Mouse (Mus musculus) hindbrain, embryonic 13.5 days (tissue): Measurements from ENCODE around the gene Gm9639. TPM values are rescaled to one million over a fixed set of nuclear protein-coding genes. Genes with fewer than 3 reads are reported as not detected.
"Not testable (repeated sequence)": the region's sequence is repeated elsewhere in the genome, so short reads cannot be mapped to it uniquely, and the experiment has no call there.

Source experiments
- ATAC-seq: fragments of 200-750 bp; cut with Nextera tagmentation; 2 replicates; pipeline ENCODE4 v1.8.0; 2017; ENCODE audit warnings: moderate TSS enrichment; ENCODE audit not compliant: low FRiP score
- H3K27ac ChIP-seq: fragments of 300-500 bp; sonication (generic); 2 replicates; pipeline ENCODE4 v1.5.1; 2015; ENCODE audit warnings: inconsistent platforms, mild to moderate bottlenecking, moderate library complexity
- H3K27me3 ChIP-seq: fragments of 300-500 bp; sonication (generic); 2 replicates; pipeline ENCODE4 v1.6.1; 2015; ENCODE audit warnings: mild to moderate bottlenecking, inconsistent platforms
- H3K36me3 ChIP-seq: fragments of 300-500 bp; sonication (generic); 2 replicates; pipeline ENCODE4 v1.6.1; 2015; ENCODE audit warnings: mild to moderate bottlenecking, inconsistent platforms
- H3K4me1 ChIP-seq: fragments of 300-500 bp; sonication (generic); replicated peaks from 2 replicates; pipeline ENCODE4 v1.6.1; 2015; ENCODE audit warnings: inconsistent platforms
- H3K4me2 ChIP-seq: fragments of 300-500 bp; sonication (generic); 2 replicates; pipeline ENCODE4 v1.6.1; 2015; ENCODE audit warnings: inconsistent platforms, mild to moderate bottlenecking, moderate library complexity
- H3K4me3 ChIP-seq: fragments of 300-500 bp; sonication (generic); 2 replicates; pipeline ENCODE4 v1.5.1; 2015; ENCODE audit warnings: mild to moderate bottlenecking, inconsistent platforms
- H3K9ac ChIP-seq: fragments of 300-500 bp; sonication (generic); 2 replicates; pipeline ENCODE4 v1.6.1; 2015; ENCODE audit warnings: mild to moderate bottlenecking, inconsistent platforms
- H3K9me3 ChIP-seq: fragments of 300-500 bp; sonication (generic); 2 replicates; pipeline ENCODE4 v1.6.1; 2016; ENCODE audit warnings: inconsistent platforms
- WGBS: fragments of 180-500 bp; shearing (Covaris S2); methylation state at CpG from one replicate; pipeline ENCODE4 v1.1.7; 2015; 5-methylcytosine and 5-hydroxymethylcytosine counted together
- polyA plus RNA-seq: library from polyadenylated mRNA; unstranded; fragments of >200 nt; fragmentation: Nextera tagmentation; extraction: Ambion mirVana; gene quantifications from 2 replicates; pipeline ENCODE4 v1.2.1, GENCODE M21; 2015

Gene Gm9639
- polyA plus RNA-seq, 1 experiment from 2014 or later, result not detected

DNA sequence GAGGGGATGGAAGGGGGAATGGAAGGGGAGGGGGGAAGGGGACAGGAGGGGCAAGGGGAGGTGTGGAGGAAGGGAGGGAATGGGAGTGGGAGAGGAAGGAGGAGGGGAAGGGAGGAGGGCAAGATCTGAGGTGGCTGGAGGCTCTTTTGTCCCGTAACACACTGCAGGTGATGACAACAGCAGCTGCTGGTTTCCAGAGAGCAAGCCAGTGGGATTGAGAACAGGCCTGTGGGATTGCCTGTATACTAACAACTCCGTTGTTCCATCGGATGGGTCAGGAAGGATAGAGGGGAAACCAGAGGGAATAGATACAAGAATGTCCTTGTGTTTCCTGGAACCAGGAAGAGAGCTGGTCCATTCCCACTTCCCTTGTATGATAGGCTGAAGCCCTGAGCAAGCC is 2.8 kb upstream of the Gm9639 start:
- Histone ChIP-seq H3K9ac (no peak overlapping the region), H3K4me3 (no peak overlapping the region), H3K4me2 (no peak overlapping the region), H3K27me3 (no peaks in the 10 kb centered on the region), H3K9me3 (no peaks in the 10 kb centered on the region), H3K4me1 (peaks cover 10% of the 10 kb centered on the region; the same call in 1 of the 2 replicates), H3K27ac (no peak overlapping the region), H3K36me3 (no peaks in the 10 kb centered on the region)
- 13% methylated on average over 3 of the region's 3 CpGs for WGBS
- no peak for ATAC-seq

DNA sequence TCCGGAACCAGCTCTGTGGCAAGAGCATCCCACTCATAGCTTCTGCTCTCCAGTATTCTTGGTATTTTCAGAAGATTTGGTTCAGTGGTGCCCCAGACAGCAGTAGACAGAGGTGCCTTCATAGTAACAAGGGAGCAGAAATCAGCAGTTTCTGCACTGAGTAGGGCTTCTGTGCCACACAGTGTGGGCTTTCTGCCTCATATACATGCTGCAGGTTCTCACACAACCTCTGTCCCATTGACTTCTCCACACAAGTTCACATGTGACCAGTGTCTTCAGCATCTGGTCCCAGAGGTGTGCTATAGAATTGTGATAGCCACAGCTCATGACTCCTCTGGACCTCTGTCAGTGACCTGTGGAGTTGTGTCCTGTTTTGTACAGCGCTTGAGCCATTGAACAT is 6.3 kb downstream of the Gm9639 start:
- ATAC-seq, result no peak
- H3K27me3 ChIP-seq, result no peaks in the 10 kb centered on the region
- H3K9ac ChIP-seq, result no peak overlapping the region
- no peaks in the 10 kb centered on the region for H3K4me1 ChIP-seq
- H3K9me3 ChIP-seq, result no peaks in the 10 kb centered on the region
- H3K4me3 ChIP-seq, result no peak overlapping the region
- 85% methylated on average over 2 of the region's 2 CpGs for WGBS
- H3K27ac ChIP-seq, result no peak overlapping the region
- no peak overlapping the region for H3K4me2 ChIP-seq
- H3K36me3 ChIP-seq, result no peaks in the 10 kb centered on the region

GRCm38 (mm10) chr10:77787876-77788275 is 7.0 kb downstream of the Gm9639 start, which contains the start of gene Gm7137:
Gm7137 (minus strand) TSS chr10:77788200.
- 80% methylated on average over 1 of the region's 1 CpGs for WGBS
- H3K4me3 ChIP-seq, H3K9ac ChIP-seq, H3K27ac ChIP-seq, ATAC-seq, H3K27me3 ChIP-seq, H3K4me2 ChIP-seq, H3K36me3 ChIP-seq, H3K9me3 ChIP-seq, H3K4me1 ChIP-seq: not testable (repeated sequence)

- not testable (repeated sequence) for H3K27me3 ChIP-seq, H3K9me3 ChIP-seq, ATAC-seq, H3K27ac ChIP-seq, H3K4me1 ChIP-seq, H3K9ac ChIP-seq, H3K36me3 ChIP-seq, H3K4me3 ChIP-seq, H3K4me2 ChIP-seq
- WGBS, result 93% methylated on average over 3 of the region's 3 CpGs
Measured at GRCm38 (mm10) chr10:77783396-77783795, 11.5 kb downstream of the Gm9639 start.

- 78% methylated on average over 1 of the region's 1 CpGs for WGBS
- ATAC-seq, H3K4me2 ChIP-seq: not testable (repeated sequence)
Measured at GRCm38 (mm10) chr10:77782442-77782841, 12.4 kb downstream of the Gm9639 start, which contains the start of gene Gm3250. Gm3250 (minus strand) TSS chr10:77782542.

GRCm38 (mm10) chr10:77776844-77777243 is 18.0 kb downstream of the Gm9639 start, which contains the start of gene Gm7138:
Gm7138 (minus strand) TSS chr10:77776944.
- not testable (repeated sequence) for H3K4me3 ChIP-seq, H3K36me3 ChIP-seq, ATAC-seq, H3K4me2 ChIP-seq, H3K4me1 ChIP-seq, H3K27ac ChIP-seq, H3K9me3 ChIP-seq, H3K27me3 ChIP-seq, H3K9ac ChIP-seq
- WGBS, result 70% methylated on average over 1 of the region's 1 CpGs

More at GRCm38 (mm10) chr10:77782442-77782841, 12.4 kb downstream of the Gm9639 start, which contains the start of gene Gm3250:
- not testable (repeated sequence) for H3K27ac ChIP-seq, H3K4me1 ChIP-seq, H3K9me3 ChIP-seq, H3K36me3 ChIP-seq, H3K4me3 ChIP-seq, H3K27me3 ChIP-seq, H3K9ac ChIP-seq

DNA sequence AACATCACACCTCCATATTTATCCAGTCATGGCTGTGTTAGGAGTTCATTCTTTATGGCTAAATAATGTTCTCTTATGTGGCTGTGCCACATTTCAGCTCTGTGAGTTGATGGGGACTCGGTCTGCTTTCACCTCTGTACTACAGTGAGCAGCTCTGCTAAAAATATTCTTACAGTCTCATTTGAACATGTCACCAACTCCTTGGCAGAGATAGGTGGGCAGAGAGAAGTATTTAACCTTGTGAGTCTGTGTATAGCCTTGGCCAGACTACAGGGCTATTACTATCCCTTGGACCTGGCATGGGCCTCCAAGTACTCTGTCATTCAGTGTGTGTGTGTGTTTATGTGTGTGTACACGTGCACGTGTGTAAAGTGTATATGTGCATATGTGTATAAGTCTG is 22.7 kb downstream of the Gm9639 start:
- H3K4me2 ChIP-seq, H3K9me3 ChIP-seq, H3K9ac ChIP-seq, H3K36me3 ChIP-seq, H3K4me1 ChIP-seq, H3K4me3 ChIP-seq, ATAC-seq, H3K27ac ChIP-seq, H3K27me3 ChIP-seq: not testable (repeated sequence)
- 93% methylated on average over 3 of the region's 3 CpGs for WGBS

- not testable (repeated sequence) for ATAC-seq, H3K36me3 ChIP-seq, H3K4me3 ChIP-seq, H3K4me1 ChIP-seq, H3K4me2 ChIP-seq, H3K27ac ChIP-seq, H3K9me3 ChIP-seq, H3K27me3 ChIP-seq, H3K9ac ChIP-seq
- 75% methylated on average over 1 of the region's 1 CpGs for WGBS
Measured at GRCm38 (mm10) chr10:77771225-77771624, 23.7 kb downstream of the Gm9639 start, which contains the start of gene Gm3238. Gm3238 (minus strand) TSS chr10:77771325.

GRCm38 (mm10) chr10:77769727-77770126 is 25.1 kb downstream of the Gm9639 start:
- ATAC-seq, result no peak
- Histone ChIP-seq H3K9ac (no peak overlapping the region), H3K9me3 (no peaks in the 10 kb centered on the region), H3K27ac (no peak overlapping the region), H3K36me3 (no peaks in the 10 kb centered on the region), H3K4me1 (no peaks in the 10 kb centered on the region), H3K4me2 (no peak overlapping the region), H3K27me3 (no peaks in the 10 kb centered on the region), H3K4me3 (no peak overlapping the region)
- 81% methylated on average over 1 of the region's 1 CpGs for WGBS

GRCm38 (mm10) chr10:77759582-77759981 is 35.3 kb downstream of the Gm9639 start, which contains the start of gene Gm3233:
Gm3233 (minus strand) TSS chr10:77759682.
- H3K27ac ChIP-seq, H3K9me3 ChIP-seq, H3K4me3 ChIP-seq, H3K36me3 ChIP-seq, H3K4me2 ChIP-seq, ATAC-seq, H3K4me1 ChIP-seq, H3K27me3 ChIP-seq, H3K9ac ChIP-seq: not testable (repeated sequence)
- WGBS, result no CpG with 5 or more reads among the region's 1 CpGs

DNA sequence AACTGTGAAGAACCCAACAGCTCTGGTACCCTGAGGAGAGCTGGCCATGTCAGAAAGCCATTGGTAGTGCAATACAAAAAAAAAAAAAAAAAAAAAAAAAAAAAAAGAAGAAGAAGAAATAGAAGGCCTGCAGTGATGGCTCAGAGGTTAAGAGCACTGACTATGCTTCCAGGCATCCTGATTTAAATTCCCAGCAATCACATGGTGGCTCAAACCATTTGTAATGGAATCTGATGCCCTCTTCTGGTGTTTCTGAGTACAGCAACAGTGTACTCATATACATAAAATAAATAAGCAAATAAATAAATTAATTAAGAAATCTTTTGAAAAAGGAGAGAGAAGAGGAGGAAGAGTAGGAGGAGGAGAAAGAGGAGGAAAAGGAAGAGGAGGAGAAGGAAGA is 41.4 kb downstream of the Gm9639 start:
- no peak overlapping the region for H3K9ac ChIP-seq
- H3K4me2 ChIP-seq, result no peak overlapping the region
- no peak overlapping the region for H3K27ac ChIP-seq
- H3K4me3 ChIP-seq, result no peak overlapping the region
- no peaks in the 10 kb centered on the region for H3K9me3 ChIP-seq
- no peaks in the 10 kb centered on the region for H3K27me3 ChIP-seq
- no peak for ATAC-seq
- H3K4me1 ChIP-seq, result no peaks in the 10 kb centered on the region
- H3K36me3 ChIP-seq, result no peaks in the 10 kb centered on the region

- H3K4me2 ChIP-seq, H3K9me3 ChIP-seq, H3K4me1 ChIP-seq, H3K4me3 ChIP-seq, H3K9ac ChIP-seq, H3K36me3 ChIP-seq, ATAC-seq, H3K27ac ChIP-seq, H3K27me3 ChIP-seq: not testable (repeated sequence)
- 63% methylated on average over 3 of the region's 3 CpGs for WGBS
Measured at GRCm38 (mm10) chr10:77752312-77752711, 42.6 kb downstream of the Gm9639 start.

DNA sequence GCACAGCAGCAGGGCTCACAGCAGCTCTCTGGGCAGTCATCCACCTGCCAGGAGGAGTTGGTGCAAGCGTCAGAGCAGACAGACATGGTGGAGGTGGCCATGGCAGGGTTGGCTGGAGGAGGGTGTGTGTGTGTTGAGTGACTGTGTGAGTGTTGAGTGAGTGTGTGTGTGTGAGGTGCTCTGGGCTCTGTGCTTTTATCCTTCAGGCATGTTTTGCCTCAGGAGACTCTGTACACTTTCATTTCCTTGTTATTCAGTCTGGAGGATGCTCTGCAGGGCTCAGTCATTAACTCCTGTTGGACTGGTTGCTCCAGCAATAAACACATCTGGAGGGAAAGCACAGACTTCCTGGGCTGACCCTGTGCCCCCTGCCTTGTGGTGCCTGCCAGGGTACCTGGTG is 43.6 kb downstream of the Gm9639 start, which contains the start of gene Gm9736:
TSS of gene Gm9736 (minus strand) at position 101 of the 400 bp plus-strand sequence.
- not testable (repeated sequence) for H3K4me1 ChIP-seq, ATAC-seq, H3K9me3 ChIP-seq, H3K4me2 ChIP-seq, H3K27ac ChIP-seq, H3K27me3 ChIP-seq, H3K36me3 ChIP-seq, H3K9ac ChIP-seq, H3K4me3 ChIP-seq
- 76% methylated on average over 1 of the region's 1 CpGs for WGBS
